Comparison of ENCODE assay signal across 8 mouse cellular contexts in the genomic region with DNA sequence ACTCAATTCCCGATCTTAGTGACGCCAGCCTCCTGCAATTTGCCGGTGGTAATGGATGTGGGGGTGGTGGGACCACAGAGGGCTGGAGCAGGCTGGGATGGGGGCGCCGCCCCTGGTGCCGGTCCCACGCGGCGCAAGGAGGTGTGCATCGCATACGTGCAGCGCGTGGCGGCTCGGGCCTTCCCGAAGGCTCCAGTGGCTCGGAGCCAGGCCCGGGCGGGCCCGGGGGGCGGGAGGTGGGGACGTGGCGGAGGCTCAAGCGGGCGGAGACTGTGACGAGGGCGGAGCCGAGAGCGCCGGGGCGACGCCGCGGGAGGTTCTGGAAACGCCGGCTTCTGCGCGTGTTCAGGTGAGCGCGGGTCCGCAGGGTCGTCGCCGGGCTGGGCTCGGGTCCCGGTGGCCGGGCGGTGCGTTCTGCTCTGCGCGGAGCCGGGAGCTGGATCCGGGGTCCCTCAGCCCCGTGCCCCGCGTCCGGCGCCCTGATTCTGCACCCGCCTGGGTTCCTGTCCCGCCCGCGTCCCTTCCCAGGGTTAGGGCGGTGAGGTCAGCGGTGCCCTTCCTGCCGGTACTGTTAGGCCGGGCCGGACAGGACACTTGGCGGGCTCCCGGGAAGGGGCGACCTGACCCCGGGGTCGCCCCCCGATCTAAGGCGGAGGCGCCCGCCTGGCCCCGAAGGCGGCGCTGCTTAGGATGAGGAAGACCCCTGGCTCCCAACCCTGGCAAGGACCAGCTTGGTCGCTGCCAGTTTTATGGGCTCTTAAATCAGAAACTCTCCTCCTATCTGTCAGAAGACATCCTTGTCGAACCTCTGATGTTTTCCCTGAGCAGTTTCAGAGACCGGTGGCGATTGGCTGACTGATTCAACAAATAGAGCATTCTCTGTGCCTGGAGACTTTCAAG. TPM values are rescaled to one million over a fixed set of nuclear protein-coding genes. Genes with fewer than 3 reads are reported as not detected.
A peak's percentile ranks its signal among the peaks of the same experiment; 100 is the strongest.
DNase-seq lines count a peak whose midpoint lies in the region; ATAC-seq and TF ChIP-seq lines count a peak whose summit lies in the region.

No protein-coding gene starts in this region.

- H3K4me2 ChIP-seq in forebrain, embryonic 11.5 days (ENCODE audit: low read depth, low read length, severe bottlenecking), result peak overlapping the region; percentile 99
- H3K4me2 ChIP-seq in lung, postnatal 0 days (replicated peaks; ENCODE audit: low read depth, low read length), result peak overlapping the region; percentile 83

- TF ChIP-seq CTCF in lung, postnatal 0 days (IDR thresholded peaks at IDR 0.05), result no peak

- no peak for TF ChIP-seq EP300 in lung, postnatal 0 days (IDR thresholded peaks at IDR 0.05)

- H3K27ac ChIP-seq in ES-E14 (ENCODE audit: insufficient read depth, low read depth, low read length, poor library complexity, severe bottlenecking), result no peak overlapping the region
- H3K27ac ChIP-seq in forebrain, embryonic 11.5 days (ENCODE audit: low read depth, low read length), result no peak overlapping the region
- no peak overlapping the region for H3K27ac ChIP-seq in lung, postnatal 0 days (ENCODE audit: low read length)

- peaks cover 3% of the 10 kb centered on the region for H3K27me3 ChIP-seq in forebrain, embryonic 11.5 days (ENCODE audit: control insufficient read depth, insufficient read depth, low read length)
- no peaks in the 10 kb centered on the region for H3K27me3 ChIP-seq in lung, postnatal 0 days (replicated peaks; ENCODE audit: insufficient read depth, low read length)

- in situ Hi-C loops in ES-E14 (cut with MboI; ENCODE audit: low sequenced_read_pairs in 2 of 2, unreplicated experiment in 2 of 2), result no loop called here

- intact Hi-C loops in heart, postnatal 10 days (cut with DNase I), result loop anchor here (10.0 kb wide), 1 partner anchor 334 kb away; a partner anchor contains a TSS

- H3K4me1 ChIP-seq in ES-E14 (ENCODE audit: control insufficient read depth in 2 of 2, insufficient read depth in 2 of 2, low read length in 2 of 2, poor library complexity in 1 of 2), result peaks cover 2 to 4% of the 10 kb centered on the region in 2 experiments; a peak in 1 of 4 replicates
- H3K4me1 ChIP-seq in forebrain, embryonic 11.5 days (replicated peaks; ENCODE audit: control insufficient read depth, insufficient read depth, low read length), result peaks cover 6% of the 10 kb centered on the region; the same call in 1 of the 2 replicates
- H3K4me1 ChIP-seq in lung, postnatal 0 days (ENCODE audit: insufficient read depth, low read depth, low read length), result 0 out of 2 replicates have a peak, but pooled peaks cover 4% of the 10 kb centered on the region

- H3K9ac ChIP-seq in ES-E14 (ENCODE audit: insufficient read depth, low read depth, low read length, poor library complexity, severe bottlenecking), result peak overlapping the region; percentile 79
- H3K9ac ChIP-seq in forebrain, embryonic 11.5 days (ENCODE audit: low read length), result peak overlapping the region; percentile 67
- peak overlapping the region; percentile 66 for H3K9ac ChIP-seq in lung, postnatal 0 days (replicated peaks; ENCODE audit: low read depth)

- no peak for DNase-seq in ES-E14 (ENCODE audit: low read depth, low spot score)
- DNase-seq in adrenal gland, postnatal 36 days, result peak; percentile 87 to 92
- peak; percentile 87 for DNase-seq in forebrain, embryonic 11.5 days (ENCODE audit: low spot score)
- peak; percentile 78 to 84 for DNase-seq in heart, postnatal 10 days
- DNase-seq in kidney, postnatal 36 days, result peak; percentile 77 to 91
- peak; percentile 84 for DNase-seq in lung, postnatal 0 days (ENCODE audit: low spot score)
- peak; percentile 78 for DNase-seq in ovary, postnatal 36 days (ENCODE audit: low spot score)
- DNase-seq in yolk sac, embryonic 10.5 days (ENCODE audit: low spot score), result peak; percentile 82

- no peaks in the 10 kb centered on the region for H3K9me3 ChIP-seq in ES-E14 (ENCODE audit: control insufficient read depth, insufficient read depth, low read depth, low read length)
- no peaks in the 10 kb centered on the region for H3K9me3 ChIP-seq in forebrain, embryonic 11.5 days (ENCODE audit: control insufficient read depth, low read length)
- H3K9me3 ChIP-seq in lung, postnatal 0 days (ENCODE audit: low read length), result no peaks in the 10 kb centered on the region

- ATAC-seq in forebrain, embryonic 11.5 days (replicated peaks; ENCODE audit: low FRiP score), result peak; percentile 82
- peak; percentile 95 for ATAC-seq in lung, postnatal 0 days

- no peaks in the 10 kb centered on the region for H3K36me3 ChIP-seq in ES-E14 (ENCODE audit: control insufficient read depth, insufficient read depth, low read length, poor library complexity, severe bottlenecking)
- no peaks in the 10 kb centered on the region for H3K36me3 ChIP-seq in forebrain, embryonic 11.5 days (ENCODE audit: control insufficient read depth, insufficient read depth, low read length)
- H3K36me3 ChIP-seq in lung, postnatal 0 days (ENCODE audit: insufficient read depth, low read length), result no peaks in the 10 kb centered on the region

- under 1% methylated on average over 57 of the region's 83 CpGs for WGBS in forebrain, embryonic 11.5 days
- WGBS in lung, postnatal 0 days, result 2% methylated on average over 61 of the region's 83 CpGs

- peak overlapping the region; percentile 78 to 81 for H3K4me3 ChIP-seq in ES-E14 (ENCODE audit: insufficient read depth in 1 of 2, low read depth in 1 of 2, low read length in 2 of 2, poor library complexity in 1 of 2, severe bottlenecking in 1 of 2)
- peak overlapping the region; percentile 57 for H3K4me3 ChIP-seq in forebrain, embryonic 11.5 days (ENCODE audit: low read depth, low read length)
- H3K4me3 ChIP-seq in lung, postnatal 0 days (ENCODE audit: low read depth, low read length), result peak overlapping the region; percentile 69

TF ChIP-seq in ES-E14, 5 proteins besides CTCF, POLR2A, EP300 and RAD21:
- TF ChIP-seq CHD2 (IDR thresholded peaks at IDR 0.05; ENCODE audit: low read depth, low read length), result no peak
- no peak for TF ChIP-seq HCFC1 (IDR thresholded peaks at IDR 0.05; ENCODE audit: borderline replicate concordance, insufficient read depth, low read length)
- TF ChIP-seq MAFK (IDR thresholded peaks at IDR 0.05; ENCODE audit: insufficient read depth, low read depth, low read length), result no peak
- no peak for TF ChIP-seq ZNF384 (IDR thresholded peaks at IDR 0.05; ENCODE audit: low read depth, low read length)
- no peak for TF ChIP-seq ZC3H11A (IDR thresholded peaks at IDR 0.05; ENCODE audit: borderline replicate concordance, low read depth, low read length)

RNA-seq across cellular contexts. Expression of a gene that starts 1.0 kb away (rescaled TPM):
- total RNA-seq in ES-E14 (2012; rRNA removed), result 53.2 and 68.9 TPM in 2 replicates
- total RNA-seq in adrenal gland, postnatal 36 days (2021), result 10 to 100 TPM; 29.2 to 41.5 TPM
- 16.0 and 16.4 TPM in 2 replicates for polyA plus RNA-seq in forebrain, embryonic 11.5 days (2014; fragmentation: Nextera tagmentation; extraction: Ambion mirVana)
- total RNA-seq in heart, postnatal 10 days (2021), result 10 to 100 TPM; 36.8 to 37.0 TPM
- polyA plus RNA-seq in lung, postnatal 0 days (2015; fragmentation: Nextera tagmentation; extraction: Ambion mirVana), result 21.4 and 26.5 TPM in 2 replicates

RNA-seq across cellular contexts. Expression of a gene that starts 32.1 kb away (rescaled TPM):
- 3.2 and 4.3 TPM in 2 replicates for total RNA-seq in ES-E14 (2012; rRNA removed)
- total RNA-seq in adrenal gland, postnatal 36 days (2021), result 10 to 100 TPM in 1 of 2 experiments, 1 to 10 TPM in 1; 6.5 to 29.5 TPM
- 45.3 and 48.6 TPM in 2 replicates for polyA plus RNA-seq in forebrain, embryonic 11.5 days (2014; fragmentation: Nextera tagmentation; extraction: Ambion mirVana)
- 10 to 100 TPM; 23.4 to 28.2 TPM for total RNA-seq in heart, postnatal 10 days (2021)
- polyA plus RNA-seq in lung, postnatal 0 days (2015; fragmentation: Nextera tagmentation; extraction: Ambion mirVana), result 7.3 and 8.6 TPM in 2 replicates
